Mouse (Mus musculus) neural tube, embryonic 15.5 days (tissue): ENCODE results near the gene Rbm19. TPM values are rescaled to one million over a fixed set of nuclear protein-coding genes. Genes with fewer than 3 reads are reported as not detected.

ENCODE experiments used
- ATAC-seq: fragments of 200-750 bp; cut with Nextera tagmentation; 2 replicates; pipeline ENCODE4 v1.8.0; 2017; ENCODE audit warnings: mild to moderate bottlenecking, moderate TSS enrichment, moderate library complexity; ENCODE audit not compliant: low FRiP score
- H3K27ac ChIP-seq: fragments of 300-500 bp; sonication (generic); replicated peaks from 2 replicates; pipeline ENCODE4 v1.5.1; 2015; ENCODE audit warnings: mild to moderate bottlenecking, inconsistent platforms
- H3K27me3 ChIP-seq: fragments of 300-500 bp; sonication (generic); replicated peaks from 2 replicates; pipeline ENCODE4 v1.6.1; 2015; ENCODE audit warnings: inconsistent platforms
- H3K36me3 ChIP-seq: fragments of 300-500 bp; sonication (generic); 2 replicates; pipeline ENCODE4 v1.6.1; 2015; ENCODE audit warnings: inconsistent platforms
- H3K4me1 ChIP-seq: fragments of 300-500 bp; sonication (generic); 2 replicates; pipeline ENCODE4 v1.6.1; 2015; ENCODE audit warnings: inconsistent platforms
- H3K4me2 ChIP-seq: fragments of 300-500 bp; sonication (generic); 2 replicates; pipeline ENCODE4 v1.6.1; 2015; ENCODE audit warnings: inconsistent platforms, mild to moderate bottlenecking, moderate library complexity
- H3K4me3 ChIP-seq: fragments of 300-500 bp; sonication (generic); replicated peaks from 2 replicates; pipeline ENCODE4 v1.5.1; 2015; ENCODE audit warnings: mild to moderate bottlenecking, inconsistent platforms
- H3K9ac ChIP-seq: fragments of 300-500 bp; sonication (generic); replicated peaks from 2 replicates; pipeline ENCODE4 v1.6.1; 2015; ENCODE audit warnings: mild to moderate bottlenecking, inconsistent platforms
- H3K9me3 ChIP-seq: fragments of 300-500 bp; sonication (generic); replicated peaks from 2 replicates; pipeline ENCODE4 v1.6.1; 2016; ENCODE audit warnings: inconsistent platforms
- WGBS: fragments of 180-500 bp; shearing (Covaris S2); methylation state at CpG from one replicate; pipeline ENCODE4 v1.1.7; 2015; ENCODE audit warnings: mixed read lengths; 5-methylcytosine and 5-hydroxymethylcytosine counted together
- polyA plus RNA-seq: library from polyadenylated mRNA; unstranded; fragments of >200 nt; fragmentation: Nextera tagmentation; extraction: Ambion mirVana; gene quantifications from 2 replicates; pipeline ENCODE4 v1.2.1, GENCODE M21; 2015

The Rbm19 gene
- polyA plus RNA-seq, 1 experiment from 2014 or later = 18.7 TPM

- peak; percentile 25; the same call in 1 of the 2 replicates for ATAC-seq
- H3K27ac ChIP-seq = no peak overlapping the region
Observed at GRCm38 (mm10) chr5:120171865-120172728, 55.8 kb downstream of the Rbm19 start.

GRCm38 (mm10) chr5:120172729-120173101 is 56.5 kb downstream of the Rbm19 start:
- peaks cover 34% of the 10 kb centered on the region for H3K4me1 ChIP-seq
- no peak overlapping the region for H3K27ac ChIP-seq
- H3K4me2 ChIP-seq = no peak overlapping the region
- no peaks in the 10 kb centered on the region for H3K9me3 ChIP-seq
- ATAC-seq = no peak
- no peaks in the 10 kb centered on the region for H3K36me3 ChIP-seq
- no peak overlapping the region for H3K9ac ChIP-seq
- H3K27me3 ChIP-seq = no peaks in the 10 kb centered on the region
- H3K4me3 ChIP-seq = no peak overlapping the region
- 76% methylated on average over 8 of the region's 8 CpGs for WGBS

More at GRCm38 (mm10) chr5:120171865-120172728, 55.8 kb downstream of the Rbm19 start:
- no peaks in the 10 kb centered on the region for H3K36me3 ChIP-seq
- no peaks in the 10 kb centered on the region for H3K27me3 ChIP-seq
- H3K9ac ChIP-seq = no peak overlapping the region
- no peak overlapping the region for H3K4me2 ChIP-seq
- H3K9me3 ChIP-seq = no peaks in the 10 kb centered on the region
- H3K4me1 ChIP-seq = peaks cover 34% of the 10 kb centered on the region
- 59% methylated on average over 18 of the region's 18 CpGs for WGBS
- no peak overlapping the region for H3K4me3 ChIP-seq

GRCm38 (mm10) chr5:120174317-120174716 is 58.1 kb downstream of the Rbm19 start:
- 46% methylated on average over 7 of the region's 7 CpGs for WGBS
- Histone ChIP-seq H3K27me3 (no peaks in the 10 kb centered on the region), H3K4me3 (no peak overlapping the region), H3K4me2 (no peak overlapping the region), H3K36me3 (no peaks in the 10 kb centered on the region), H3K9ac (no peak overlapping the region; the same call in 1 of the 2 replicates), H3K9me3 (no peaks in the 10 kb centered on the region), H3K27ac (peak overlapping the region; percentile 64), H3K4me1 (peaks cover 40% of the 10 kb centered on the region)
- peak; percentile 71 for ATAC-seq

- Histone ChIP-seq H3K36me3 (no peaks in the 10 kb centered on the region), H3K4me1 (peaks cover 45% of the 10 kb centered on the region), H3K27ac (peak overlapping the region; percentile 64), H3K4me2 (no peak overlapping the region), H3K27me3 (no peaks in the 10 kb centered on the region), H3K9me3 (no peaks in the 10 kb centered on the region), H3K4me3 (no peak overlapping the region), H3K9ac (no peak overlapping the region)
- no peak for ATAC-seq
- 90% methylated on average over 8 of the region's 8 CpGs for WGBS
Observed at GRCm38 (mm10) chr5:120175217-120175616, 59.0 kb downstream of the Rbm19 start.

DNA sequence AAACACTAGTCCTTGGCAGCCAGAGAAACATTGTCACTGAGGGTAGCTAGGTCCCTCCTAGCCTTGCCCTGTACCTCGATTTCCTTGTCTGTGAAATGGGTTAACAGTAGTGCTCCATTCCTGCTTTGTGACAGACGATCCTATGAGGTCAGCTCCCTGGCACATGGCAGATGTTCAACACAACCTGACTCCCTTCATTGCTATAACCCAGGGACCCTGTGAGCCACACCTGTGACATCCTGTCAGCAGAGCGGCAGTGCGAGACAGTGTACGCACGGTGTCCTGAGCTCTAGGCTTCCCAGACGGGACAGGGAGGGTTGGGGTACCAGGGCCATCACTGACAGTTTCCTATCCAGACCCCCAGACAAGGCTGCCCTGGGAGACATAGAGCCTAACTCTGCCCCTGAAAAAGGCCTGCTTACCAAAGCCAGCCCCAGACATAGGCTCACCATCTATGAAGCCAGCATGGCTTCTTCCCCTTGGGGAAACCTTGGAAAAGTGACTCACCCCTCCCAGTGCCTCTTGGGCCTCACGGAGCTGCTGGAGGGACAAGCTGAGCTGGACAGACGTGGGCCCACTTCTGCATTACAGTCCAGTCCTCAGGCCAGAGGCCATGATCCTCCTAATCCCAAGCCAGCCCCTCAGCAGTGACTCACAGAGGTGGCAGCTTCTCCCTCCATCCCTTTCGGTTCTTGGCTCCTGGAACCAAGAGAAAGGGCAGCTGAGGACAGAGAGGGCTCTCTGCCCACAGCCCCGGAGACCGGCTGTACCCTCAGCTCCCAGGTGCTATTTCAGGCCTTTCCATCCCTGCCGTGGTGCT is 60.2 kb downstream of the Rbm19 start:
- Histone ChIP-seq H3K4me1 (peaks cover 45% of the 10 kb centered on the region), H3K4me2 (no peak overlapping the region), H3K27ac (no peak overlapping the region), H3K27me3 (no peaks in the 10 kb centered on the region), H3K9ac (no peak overlapping the region), H3K4me3 (no peak overlapping the region), H3K36me3 (no peaks in the 10 kb centered on the region), H3K9me3 (no peaks in the 10 kb centered on the region)
- WGBS = 89% methylated on average over 13 of the region's 13 CpGs
- ATAC-seq = no peak

- 98% methylated on average over 4 of the region's 4 CpGs for WGBS
Observed at GRCm38 (mm10) chr5:120177066-120177340, 60.7 kb downstream of the Rbm19 start.

DNA sequence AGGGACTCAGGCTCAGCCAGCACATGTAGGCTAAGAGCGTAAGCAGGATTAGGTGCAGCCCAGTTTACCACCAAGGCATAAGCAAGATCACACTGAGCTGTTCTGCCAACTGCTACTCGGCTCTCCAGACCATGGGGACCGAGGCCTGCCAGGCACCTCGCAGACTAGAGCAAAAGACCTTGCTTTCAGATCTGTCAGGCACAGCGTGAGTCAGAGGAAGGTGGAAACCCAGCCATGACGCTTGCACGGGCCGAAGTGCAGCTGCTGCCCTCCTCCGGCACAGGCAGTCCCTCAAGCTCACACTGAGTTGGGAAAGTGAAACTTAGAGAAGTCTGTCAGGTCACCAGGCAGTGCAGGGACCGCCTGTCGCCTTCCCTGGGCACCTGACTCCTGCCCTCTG is 63.8 kb downstream of the Rbm19 start:
- H3K27ac ChIP-seq = no peak overlapping the region
- H3K4me2 ChIP-seq = no peak overlapping the region
- H3K9me3 ChIP-seq = no peaks in the 10 kb centered on the region
- peaks cover 35% of the 10 kb centered on the region for H3K4me1 ChIP-seq
- no peak overlapping the region for H3K4me3 ChIP-seq
- H3K36me3 ChIP-seq = no peaks in the 10 kb centered on the region
- H3K27me3 ChIP-seq = no peaks in the 10 kb centered on the region
- WGBS = 95% methylated on average over 11 of the region's 11 CpGs
- no peak for ATAC-seq
- no peak overlapping the region for H3K9ac ChIP-seq

More at GRCm38 (mm10) chr5:120177066-120177340, 60.7 kb downstream of the Rbm19 start:
- Histone ChIP-seq H3K4me3 (no peak overlapping the region), H3K9me3 (no peaks in the 10 kb centered on the region), H3K4me1 (peaks cover 44% of the 10 kb centered on the region), H3K4me2 (no peak overlapping the region), H3K36me3 (no peaks in the 10 kb centered on the region), H3K27ac (no peak overlapping the region), H3K9ac (no peak overlapping the region), H3K27me3 (no peaks in the 10 kb centered on the region)
- no peak for ATAC-seq

DNA sequence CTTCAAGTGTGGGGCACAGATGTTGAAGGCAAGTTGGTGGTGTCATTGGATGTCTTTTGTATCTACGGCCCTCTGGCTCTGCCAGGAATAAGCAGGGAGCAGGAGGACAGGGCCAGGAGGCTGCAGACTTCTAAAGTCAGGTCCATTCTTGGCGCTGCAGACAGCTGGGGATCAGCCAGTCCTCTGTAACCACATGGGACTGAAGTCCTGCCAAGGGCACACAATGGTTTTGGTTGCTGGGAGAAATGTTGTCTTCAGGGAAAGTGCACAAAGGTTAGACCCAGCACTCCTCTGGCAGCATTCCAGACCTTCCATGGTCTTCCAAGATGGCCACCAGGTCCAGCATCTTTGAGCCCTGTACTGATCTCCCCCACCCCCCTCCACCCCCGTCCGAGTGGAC is 65.1 kb downstream of the Rbm19 start:
- no peaks in the 10 kb centered on the region for H3K9me3 ChIP-seq
- H3K9ac ChIP-seq = no peak overlapping the region
- H3K27me3 ChIP-seq = no peaks in the 10 kb centered on the region
- 86% methylated on average over 4 of the region's 4 CpGs for WGBS
- peaks cover 27% of the 10 kb centered on the region for H3K4me1 ChIP-seq
- H3K4me3 ChIP-seq = no peak overlapping the region
- no peak for ATAC-seq
- H3K27ac ChIP-seq = no peak overlapping the region
- no peaks in the 10 kb centered on the region for H3K36me3 ChIP-seq
- H3K4me2 ChIP-seq = no peak overlapping the region

GRCm38 (mm10) chr5:120183321-120183720 is 67.1 kb downstream of the Rbm19 start:
- H3K4me3 ChIP-seq = no peak overlapping the region
- no peak overlapping the region for H3K4me2 ChIP-seq
- no peaks in the 10 kb centered on the region for H3K36me3 ChIP-seq
- no peaks in the 10 kb centered on the region for H3K9me3 ChIP-seq
- H3K4me1 ChIP-seq = peaks cover 30% of the 10 kb centered on the region
- H3K9ac ChIP-seq = no peak overlapping the region
- H3K27me3 ChIP-seq = no peaks in the 10 kb centered on the region
- 72% methylated on average over 8 of the region's 8 CpGs for WGBS
- H3K27ac ChIP-seq = peak overlapping the region; percentile 54
- ATAC-seq = no peak

- ATAC-seq = no peak
- Histone ChIP-seq H3K4me2 (no peak overlapping the region), H3K27me3 (no peaks in the 10 kb centered on the region), H3K4me1 (peaks cover 27% of the 10 kb centered on the region), H3K9ac (no peak overlapping the region), H3K9me3 (no peaks in the 10 kb centered on the region), H3K4me3 (no peak overlapping the region), H3K27ac (peak overlapping the region; percentile 54), H3K36me3 (no peaks in the 10 kb centered on the region)
- WGBS = 37% methylated on average over 7 of the region's 7 CpGs
Observed at GRCm38 (mm10) chr5:120183790-120184189, 67.5 kb downstream of the Rbm19 start.

- no peak for ATAC-seq
- Histone ChIP-seq H3K36me3 (no peaks in the 10 kb centered on the region), H3K4me1 (peaks cover 27% of the 10 kb centered on the region), H3K27ac (no peak overlapping the region), H3K27me3 (no peaks in the 10 kb centered on the region), H3K4me2 (no peak overlapping the region), H3K4me3 (no peak overlapping the region), H3K9me3 (no peaks in the 10 kb centered on the region), H3K9ac (no peak overlapping the region)
- 95% methylated on average over 10 of the region's 10 CpGs for whole genome bisulfite sequencing
Observed at GRCm38 (mm10) chr5:120185949-120186348, 69.7 kb downstream of the Rbm19 start.

DNA sequence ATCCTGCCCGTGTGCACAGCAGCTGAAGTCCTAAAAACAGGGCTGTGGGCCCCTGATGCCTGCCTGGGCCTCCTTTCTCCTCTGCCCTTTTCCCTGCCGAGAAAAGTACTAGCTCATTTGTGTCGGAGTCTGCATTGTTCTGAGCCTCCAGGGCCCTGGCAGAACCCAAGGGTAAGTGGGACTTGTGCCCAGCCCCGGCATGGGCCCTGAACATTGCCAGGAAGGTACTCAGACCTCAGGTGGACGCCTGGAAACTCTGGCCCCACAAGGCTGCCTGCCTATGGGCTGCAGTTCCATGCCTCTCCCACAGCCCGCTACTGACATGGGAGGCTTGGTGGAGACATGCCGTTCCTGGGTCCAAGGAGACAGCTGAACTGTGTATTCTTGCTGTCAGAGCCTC is 72.3 kb downstream of the Rbm19 start:
- Histone ChIP-seq H3K36me3 (no peaks in the 10 kb centered on the region), H3K4me1 (peaks cover 42% of the 10 kb centered on the region), H3K27me3 (no peaks in the 10 kb centered on the region), H3K9me3 (no peaks in the 10 kb centered on the region), H3K9ac (no peak overlapping the region), H3K4me2 (no peak overlapping the region), H3K27ac (no peak overlapping the region), H3K4me3 (no peak overlapping the region)
- ATAC-seq = no peak
- 70% methylated on average over 7 of the region's 7 CpGs for WGBS
